Mouse (Mus musculus): ENCODE results near the gene Lingo1. TPM values are rescaled to one million over a fixed set of nuclear protein-coding genes. Genes with fewer than 3 reads are reported as not detected.

Gene Lingo1
- polyA plus RNA-seq, 1 experiment from 2014 or later = 0.36 TPM

DNA sequence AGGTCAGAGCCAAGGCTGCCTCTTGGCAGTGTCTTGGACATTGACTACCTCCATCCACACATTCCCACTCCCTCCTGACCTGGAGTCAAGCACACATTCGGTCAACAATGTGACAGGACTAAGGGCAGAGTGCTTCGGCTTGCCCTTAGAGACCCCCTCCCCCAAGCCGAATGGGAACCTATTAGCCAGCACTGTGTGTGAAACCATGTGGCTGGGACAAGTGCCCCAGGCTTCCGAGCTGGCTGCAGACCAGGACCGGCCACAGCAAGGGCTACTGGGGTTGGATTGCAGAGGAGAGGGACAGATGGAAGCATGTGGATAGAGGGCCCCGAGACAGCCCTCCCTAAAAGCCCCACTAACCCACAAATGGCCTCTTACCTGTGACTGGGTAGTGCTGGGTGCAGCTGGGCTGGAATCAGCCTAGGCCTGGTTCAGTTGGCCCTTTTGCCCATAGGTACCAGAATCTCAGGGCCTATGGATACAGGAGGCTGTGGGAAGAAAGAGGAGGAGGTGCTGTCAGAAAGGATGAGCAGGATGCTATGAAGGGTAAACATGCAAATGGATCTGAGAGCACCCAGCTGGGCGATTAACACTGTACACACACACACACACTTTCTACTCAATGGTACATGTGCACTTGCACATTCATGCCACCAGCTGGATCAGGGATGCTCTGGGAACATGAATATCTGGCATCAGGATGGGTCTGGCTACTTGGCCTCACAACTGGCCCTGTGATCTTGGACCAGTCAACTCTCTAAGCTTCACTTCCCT is 20.9 kb downstream of the Lingo1 start:
- Histone ChIP-seq H3K4me1 (replicated peaks) (no peaks in the 10 kb centered on the region), H3K27ac (no peak overlapping the region), H3K36me3 (no peaks in the 10 kb centered on the region), H3K4me2 (no peak overlapping the region), H3K27me3 (no peaks in the 10 kb centered on the region), H3K4me3 (replicated peaks) (no peak overlapping the region), H3K9ac (no peak overlapping the region), H3K9me3 (replicated peaks) (no peaks in the 10 kb centered on the region)
- 46% methylated on average over 7 of the region's 7 CpGs for WGBS (ENCODE audit: insufficient replicate concordance)
- DNase-seq (no peak), ATAC-seq (ENCODE audit: low read depth) (no peak)

DNA sequence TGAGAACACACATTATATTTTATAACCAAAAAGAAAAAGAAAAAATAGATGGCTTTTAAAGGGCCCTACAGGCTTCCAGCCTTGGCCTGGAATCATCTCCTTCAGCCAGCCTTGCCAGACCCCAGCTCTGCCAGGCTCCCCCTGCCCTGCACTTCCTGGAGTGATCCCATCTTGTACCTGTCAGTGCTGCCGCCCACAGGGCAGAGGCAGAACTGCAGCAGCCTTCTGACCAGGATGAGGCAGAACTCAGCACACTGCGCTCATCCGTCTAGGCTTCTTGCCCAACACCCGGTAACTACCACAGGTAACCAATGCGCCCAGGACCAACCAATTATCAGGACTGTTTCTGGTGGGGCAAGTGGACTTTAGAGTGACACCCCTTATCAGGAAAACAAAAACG is 22.0 kb downstream of the Lingo1 start:
- no peak for ATAC-seq (ENCODE audit: low read depth)
- no peak for DNase-seq
- H3K27ac ChIP-seq = no peak overlapping the region
- no peaks in the 10 kb centered on the region for H3K27me3 ChIP-seq
- H3K4me2 ChIP-seq = no peak overlapping the region
- H3K9ac ChIP-seq = no peak overlapping the region
- no peaks in the 10 kb centered on the region for H3K36me3 ChIP-seq
- no peaks in the 10 kb centered on the region for H3K9me3 ChIP-seq (replicated peaks)
- no peaks in the 10 kb centered on the region for H3K4me1 ChIP-seq (replicated peaks)
- WGBS (ENCODE audit: insufficient replicate concordance) = 36% methylated on average over 6 of the region's 6 CpGs
- H3K4me3 ChIP-seq (replicated peaks) = no peak overlapping the region

DNA sequence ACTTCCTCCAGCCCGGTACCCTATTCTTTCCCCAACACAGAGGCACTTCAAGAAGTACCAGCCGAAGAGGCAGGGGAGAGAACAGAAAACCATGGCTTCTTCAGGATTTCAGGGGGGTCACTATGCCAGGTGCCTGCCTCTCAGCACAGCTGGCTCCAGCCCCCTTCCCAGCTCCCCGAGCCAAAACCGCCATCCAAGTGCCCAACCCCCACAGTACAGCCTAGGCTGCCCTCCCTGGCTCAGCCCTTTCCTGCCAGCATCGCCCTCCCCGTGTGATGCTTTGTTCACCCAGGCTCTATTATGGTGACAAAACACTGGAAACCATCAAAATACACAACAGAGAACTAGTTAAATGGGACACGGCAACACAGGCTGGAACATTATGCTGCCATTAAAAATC is 22.6 kb downstream of the Lingo1 start:
- Histone ChIP-seq H3K4me1 (replicated peaks) (no peaks in the 10 kb centered on the region), H3K9ac (no peak overlapping the region), H3K27ac (no peak overlapping the region), H3K27me3 (no peaks in the 10 kb centered on the region), H3K4me2 (no peak overlapping the region), H3K4me3 (replicated peaks) (no peak overlapping the region), H3K9me3 (replicated peaks) (no peaks in the 10 kb centered on the region), H3K36me3 (no peaks in the 10 kb centered on the region)
- no peak for DNase-seq
- ATAC-seq (ENCODE audit: low read depth) = no peak
- WGBS (ENCODE audit: insufficient replicate concordance) = 63% methylated on average over 7 of the region's 7 CpGs

DNA sequence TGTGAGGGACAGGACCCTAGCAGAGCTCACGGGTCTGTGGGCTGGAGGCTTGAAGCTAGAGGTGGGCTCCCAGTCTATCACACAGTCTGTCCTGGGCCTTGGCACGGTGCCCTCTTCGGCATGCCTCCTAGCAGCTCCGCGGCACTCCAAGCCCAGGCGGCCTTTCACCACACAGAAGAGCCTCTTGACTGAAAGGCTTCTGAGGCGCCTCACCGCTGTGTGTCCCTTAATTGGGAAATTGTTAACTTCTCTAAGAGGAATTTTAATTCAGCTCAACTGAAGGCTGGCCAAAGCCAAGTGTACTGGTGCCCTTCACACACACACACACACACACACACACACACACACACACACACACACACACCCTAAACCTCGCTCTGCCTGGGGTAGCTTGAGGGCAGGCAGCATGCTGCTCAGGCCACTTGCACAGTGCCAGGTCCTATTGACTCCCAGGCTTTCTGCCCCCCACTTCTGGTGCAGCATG is 28.6 kb downstream of the Lingo1 start:
- ATAC-seq (ENCODE audit: low read depth) = no peak
- no peak overlapping the region for H3K4me3 ChIP-seq (replicated peaks)

DNA sequence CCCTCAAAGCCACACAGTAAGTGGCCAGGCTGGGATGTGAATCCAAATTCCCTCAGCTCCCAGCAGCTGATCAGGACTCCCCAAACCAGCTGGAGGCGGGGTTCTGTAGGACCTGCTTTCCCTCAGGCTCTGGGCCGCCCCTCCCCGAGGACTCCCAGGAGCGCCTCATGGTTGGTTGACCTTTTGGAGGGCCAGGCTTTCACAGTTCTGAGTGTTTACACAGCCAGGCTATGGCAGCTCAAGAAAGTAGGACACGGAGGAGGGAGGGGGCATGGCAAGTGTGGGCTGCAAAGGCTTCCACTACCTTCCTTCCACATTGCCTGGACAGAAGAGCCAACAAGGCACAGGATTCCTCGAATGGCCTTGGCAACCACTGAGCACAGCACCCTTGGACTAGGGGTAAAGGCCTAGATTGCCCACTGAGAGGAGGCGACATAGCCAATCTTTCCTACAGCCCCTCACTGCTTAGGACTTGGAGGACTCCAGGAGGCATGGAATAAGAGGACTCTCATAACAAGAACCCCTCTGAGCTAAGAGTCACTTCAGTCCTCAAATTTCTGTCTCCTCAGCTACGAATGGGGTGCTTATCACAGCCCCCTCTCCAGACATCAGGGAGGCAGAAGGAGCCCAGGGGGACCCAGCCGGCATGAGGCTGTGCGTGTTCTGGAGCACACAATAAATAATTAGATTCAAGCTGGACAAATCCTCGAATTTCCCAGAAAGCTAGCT is 29.5 kb downstream of the Lingo1 start:
- Histone ChIP-seq H3K27ac (no peak overlapping the region), H3K9ac (no peak overlapping the region), H3K9me3 (replicated peaks) (no peaks in the 10 kb centered on the region), H3K4me1 (replicated peaks) (no peaks in the 10 kb centered on the region), H3K36me3 (no peaks in the 10 kb centered on the region), H3K4me2 (no peak overlapping the region), H3K4me3 (replicated peaks) (no peak overlapping the region), H3K27me3 (no peaks in the 10 kb centered on the region)
- DNase-seq = no peak
- 44% methylated on average over 11 of the region's 11 CpGs for WGBS (ENCODE audit: insufficient replicate concordance)
- ATAC-seq (ENCODE audit: low read depth) = no peak

More for the DNA sequence above, 28.6 kb downstream of the Lingo1 start:
- H3K4me1 ChIP-seq (replicated peaks) = no peaks in the 10 kb centered on the region
- no peak overlapping the region for H3K4me2 ChIP-seq
- WGBS (ENCODE audit: insufficient replicate concordance) = 73% methylated on average over 9 of the region's 9 CpGs
- H3K9me3 ChIP-seq (replicated peaks) = no peaks in the 10 kb centered on the region
- no peaks in the 10 kb centered on the region for H3K27me3 ChIP-seq
- DNase-seq = no peak
- H3K9ac ChIP-seq = no peak overlapping the region
- no peak overlapping the region for H3K27ac ChIP-seq
- H3K36me3 ChIP-seq = no peaks in the 10 kb centered on the region

DNA sequence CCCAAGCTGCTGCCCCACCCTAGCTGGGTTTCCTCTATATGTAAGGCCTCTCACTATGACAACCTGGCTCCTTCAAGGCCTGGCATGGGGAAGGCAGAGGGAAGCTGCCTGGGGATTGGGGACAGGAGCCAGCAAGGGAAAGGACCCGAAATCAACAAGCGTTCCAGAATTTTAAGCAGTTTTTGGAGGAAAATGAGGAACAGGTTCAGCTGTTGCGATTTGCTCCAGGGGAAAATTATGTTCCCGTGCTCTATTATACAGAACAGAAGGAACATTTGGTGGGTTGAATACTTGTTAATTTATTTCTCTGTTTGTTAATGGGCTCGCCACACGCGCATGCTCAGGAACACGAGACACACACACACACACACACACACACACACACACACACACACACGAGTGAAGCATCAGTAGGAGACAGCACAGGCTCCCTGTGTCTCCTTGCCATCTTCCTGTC is 34.1 kb downstream of the Lingo1 start:
- H3K27me3 ChIP-seq = no peaks in the 10 kb centered on the region
- H3K9me3 ChIP-seq (replicated peaks) = no peaks in the 10 kb centered on the region
- no peak overlapping the region for H3K27ac ChIP-seq
- DNase-seq (no peak), ATAC-seq (ENCODE audit: low read depth) (no peak)
- no peak overlapping the region for H3K9ac ChIP-seq
- H3K4me1 ChIP-seq (replicated peaks) = no peaks in the 10 kb centered on the region
- H3K4me3 ChIP-seq (replicated peaks) = no peak overlapping the region
- WGBS (ENCODE audit: insufficient replicate concordance) = 67% methylated on average over 9 of the region's 9 CpGs
- H3K4me2 ChIP-seq = no peak overlapping the region
- H3K36me3 ChIP-seq = no peaks in the 10 kb centered on the region

DNA sequence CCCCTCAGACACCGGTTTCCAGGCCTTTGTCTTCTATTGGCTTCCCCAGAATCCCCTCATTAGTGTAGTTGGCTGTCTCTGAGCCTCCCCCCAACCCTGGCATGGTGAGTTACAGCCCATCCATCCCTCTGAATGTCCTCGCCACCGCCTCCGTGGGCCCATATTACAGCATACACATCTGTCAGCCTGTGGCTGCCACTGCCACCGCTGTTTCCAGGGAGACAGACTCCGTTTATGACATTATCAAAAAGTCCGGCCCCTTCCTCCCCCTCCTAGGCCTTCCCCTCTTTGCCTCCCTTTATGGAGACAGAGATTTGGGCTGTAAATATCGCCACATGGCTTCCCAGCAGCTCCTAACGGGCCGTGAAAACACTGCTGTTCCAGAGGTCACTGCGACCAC is 38.5 kb downstream of the Lingo1 start:
- WGBS (ENCODE audit: insufficient replicate concordance) = 38% methylated on average over 11 of the region's 11 CpGs
- Histone ChIP-seq H3K9me3 (replicated peaks) (no peaks in the 10 kb centered on the region), H3K4me3 (replicated peaks) (no peak overlapping the region), H3K4me2 (no peak overlapping the region), H3K36me3 (no peaks in the 10 kb centered on the region), H3K27ac (no peak overlapping the region), H3K27me3 (no peaks in the 10 kb centered on the region), H3K4me1 (replicated peaks) (no peaks in the 10 kb centered on the region), H3K9ac (no peak overlapping the region)
- DNase-seq (no peak), ATAC-seq (ENCODE audit: low read depth) (no peak)

DNA sequence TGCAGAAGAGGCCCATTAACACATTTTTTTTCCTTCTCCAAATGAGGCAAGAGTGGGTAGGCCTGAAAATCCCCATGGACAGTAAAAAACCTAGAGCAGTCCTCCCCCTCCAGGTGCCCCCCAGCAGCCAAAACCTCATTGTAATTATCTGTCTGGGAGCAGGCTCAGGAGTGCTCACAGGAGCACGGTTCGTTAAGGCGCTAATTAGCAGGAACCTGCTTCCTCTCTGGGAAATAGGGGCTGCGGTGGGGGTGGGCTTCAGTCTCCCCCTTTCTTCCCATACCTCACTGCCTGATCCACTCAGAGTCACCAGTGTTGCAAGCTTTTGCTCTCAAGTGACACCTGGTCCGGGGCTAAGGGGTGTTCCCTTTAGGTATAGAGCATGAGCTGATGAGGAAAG is 41.1 kb downstream of the Lingo1 start:
- DNase-seq (no peak), ATAC-seq (ENCODE audit: low read depth) (no peak)
- Histone ChIP-seq H3K9ac (no peak overlapping the region), H3K27me3 (no peaks in the 10 kb centered on the region), H3K4me1 (replicated peaks) (no peaks in the 10 kb centered on the region), H3K36me3 (no peaks in the 10 kb centered on the region), H3K9me3 (replicated peaks) (no peaks in the 10 kb centered on the region), H3K4me2 (no peak overlapping the region), H3K4me3 (replicated peaks) (no peak overlapping the region), H3K27ac (no peak overlapping the region)
- WGBS (ENCODE audit: insufficient replicate concordance) = 62% methylated on average over 5 of the region's 5 CpGs

DNA sequence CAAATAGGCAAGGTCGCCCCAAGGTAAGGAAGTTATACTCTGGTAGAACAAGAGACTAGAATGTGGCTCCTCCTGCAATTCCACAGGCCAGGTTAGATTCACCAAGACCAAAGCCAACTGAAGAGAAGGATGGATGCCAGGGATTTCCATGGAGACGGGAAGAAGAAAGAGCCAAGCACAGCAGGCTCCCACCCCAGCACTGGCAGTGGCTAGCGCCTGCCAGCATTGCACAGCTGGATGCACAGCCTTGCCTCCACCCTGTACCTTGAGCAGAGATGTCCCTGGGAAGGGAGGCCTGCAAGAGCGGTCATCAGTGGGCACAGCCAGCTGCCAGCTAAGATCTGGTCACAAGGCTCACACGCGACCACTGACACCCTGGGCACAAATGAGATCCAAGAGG is 42.9 kb downstream of the Lingo1 start:
- Histone ChIP-seq H3K27me3 (no peaks in the 10 kb centered on the region), H3K9ac (no peak overlapping the region), H3K9me3 (replicated peaks) (no peaks in the 10 kb centered on the region), H3K4me1 (replicated peaks) (no peaks in the 10 kb centered on the region), H3K36me3 (no peaks in the 10 kb centered on the region), H3K4me2 (no peak overlapping the region), H3K4me3 (replicated peaks) (no peak overlapping the region), H3K27ac (no peak overlapping the region)
- ATAC-seq (ENCODE audit: low read depth) (no peak), DNase-seq (no peak)
- 57% methylated on average over 6 of the region's 6 CpGs for WGBS (ENCODE audit: insufficient replicate concordance)

DNA sequence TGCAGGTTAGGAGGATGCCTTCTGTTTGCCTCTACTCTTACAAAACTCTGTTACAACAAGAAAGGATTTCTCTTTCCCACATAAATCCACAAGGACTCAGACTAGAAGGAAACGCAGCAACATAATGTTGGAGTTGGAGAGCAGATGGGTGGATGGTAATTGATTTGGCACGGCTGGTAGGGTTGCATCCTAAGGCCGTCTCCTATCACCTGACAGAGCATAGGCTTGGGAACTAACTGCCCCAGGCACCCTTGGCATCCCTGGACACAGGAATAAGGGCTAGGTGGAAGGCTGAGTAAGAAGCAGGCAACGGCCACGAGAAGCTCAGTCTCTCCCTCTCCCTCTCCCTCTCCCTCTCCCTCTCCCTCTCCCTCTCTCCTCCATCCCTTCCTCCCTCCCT is 48.2 kb downstream of the Lingo1 start:
- Histone ChIP-seq H3K27me3 (no peaks in the 10 kb centered on the region), H3K27ac (no peak overlapping the region), H3K9me3 (replicated peaks) (no peaks in the 10 kb centered on the region), H3K4me3 (replicated peaks) (no peak overlapping the region), H3K4me2 (no peak overlapping the region), H3K4me1 (replicated peaks) (no peaks in the 10 kb centered on the region), H3K36me3 (no peaks in the 10 kb centered on the region), H3K9ac (no peak overlapping the region)
- WGBS (ENCODE audit: insufficient replicate concordance) = 57% methylated on average over 5 of the region's 5 CpGs
- DNase-seq (no peak), ATAC-seq (ENCODE audit: low read depth) (no peak)

DNA sequence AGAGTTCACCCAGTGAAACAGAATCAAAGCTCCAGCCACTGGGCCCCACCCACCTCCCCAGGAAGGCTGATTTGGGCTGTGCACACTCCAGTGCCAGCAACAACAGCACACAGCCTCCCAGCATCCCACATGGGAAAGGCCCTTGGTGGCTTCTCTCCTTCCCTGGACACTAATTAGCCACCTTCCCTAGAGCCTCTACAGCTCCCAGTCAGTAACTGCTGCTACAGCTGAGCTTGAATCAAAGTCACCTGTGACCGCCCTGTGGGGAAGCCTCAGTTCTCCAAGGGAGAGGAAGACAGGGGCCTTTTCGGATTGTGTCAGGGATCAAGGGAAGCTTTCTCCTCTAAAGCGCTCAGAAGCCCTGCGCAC is 49.4 kb downstream of the Lingo1 start:
- no peaks in the 10 kb centered on the region for H3K27me3 ChIP-seq
- no peak overlapping the region for H3K9ac ChIP-seq
- H3K4me2 ChIP-seq = no peak overlapping the region
- H3K4me3 ChIP-seq (replicated peaks) = no peak overlapping the region
- H3K27ac ChIP-seq = no peak overlapping the region
- H3K4me1 ChIP-seq (replicated peaks) = no peaks in the 10 kb centered on the region
- ATAC-seq (ENCODE audit: low read depth) (no peak), DNase-seq (no peak)
- no peaks in the 10 kb centered on the region for H3K36me3 ChIP-seq
- H3K9me3 ChIP-seq (replicated peaks) = no peaks in the 10 kb centered on the region
- WGBS (ENCODE audit: insufficient replicate concordance) = 62% methylated on average over 4 of the region's 4 CpGs

All from liver, embryonic 13.5 days (tissue).